In the genomic region with DNA sequence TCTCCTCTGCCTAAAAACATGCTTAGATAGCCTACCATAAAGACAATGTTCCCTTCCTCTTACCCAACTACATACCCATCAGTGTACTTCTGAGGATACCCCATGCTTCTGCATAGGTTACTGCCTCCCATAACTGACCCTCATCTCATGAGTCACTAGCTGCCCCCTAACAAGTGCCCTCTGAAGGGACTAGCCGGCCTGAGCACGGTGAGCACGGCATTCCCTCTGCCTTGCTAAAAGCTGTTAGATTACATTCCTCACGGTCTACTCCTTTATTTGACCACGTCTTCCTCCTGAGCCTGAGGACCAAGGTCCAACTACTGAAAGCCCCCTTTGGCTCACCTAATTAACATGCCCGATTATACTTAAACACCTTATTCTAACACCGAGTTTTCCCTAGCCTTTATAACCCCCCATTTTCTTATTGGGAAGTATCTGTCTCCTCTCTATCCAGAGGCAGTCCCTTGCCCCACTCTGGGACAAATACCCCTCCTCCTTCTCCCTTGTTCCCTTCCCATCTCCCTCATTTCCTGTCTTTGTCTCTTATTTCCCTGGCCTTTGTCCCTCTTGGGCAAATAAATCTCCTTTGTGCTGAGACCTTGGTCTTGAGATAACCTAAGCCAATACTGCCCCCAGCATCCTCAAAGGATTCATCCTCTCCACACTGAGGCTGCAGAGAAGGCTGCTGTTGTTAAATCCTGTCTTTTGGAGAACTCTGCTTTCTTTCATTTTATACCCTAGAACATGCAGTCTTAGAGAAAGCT, we compare ENCODE assay signal across 18 mouse cellular contexts.
"Had no signal": no experiment of that assay in that cellular context is flagged by ENCODE, and none has a peak within 500 bp of the region (broad histone marks: within the 10 kb centered on the region; RNA-seq: fewer than 3 reads in every experiment).

No protein-coding gene starts in this region.

- DNase-seq: kidney, adult 11 months; kidney, adult 9 months; kidney, postnatal 36 days; layer of hippocampus, adult 9-11 months; layer of hippocampus, postnatal 36 days; liver; liver, embryonic 13.5 days; liver, postnatal 0 days; spleen, adult 18-20 months; thymus, adult 18-20 months; thymus, postnatal 14 days had no signal

- H3K27me3 ChIP-seq: limb, embryonic 12.5 days; liver, embryonic 13.5 days; megakaryocyte, embryonic 14.5 days; midbrain, embryonic 15.5 days; neural tube, embryonic 12.5 days had no signal

- H3K9me3 ChIP-seq: limb, embryonic 12.5 days; liver, embryonic 13.5 days; megakaryocyte, embryonic 14.5 days; midbrain, embryonic 15.5 days; neural tube, embryonic 12.5 days had no signal

- H3K4me2 ChIP-seq: limb, embryonic 12.5 days; liver, embryonic 13.5 days; midbrain, embryonic 11.5 days; midbrain, embryonic 15.5 days; neural tube, embryonic 12.5 days had no signal

- H3K27ac ChIP-seq: kidney, postnatal 0 days; limb, embryonic 12.5 days; liver, embryonic 13.5 days; macrophage; midbrain, embryonic 15.5 days; neural tube, embryonic 12.5 days had no signal

- ATAC-seq: liver, postnatal 0 days; midbrain, embryonic 15.5 days had no signal

- H3K9ac ChIP-seq: limb, embryonic 12.5 days; liver, embryonic 13.5 days; liver, postnatal 0 days; midbrain, embryonic 15.5 days; neural tube, embryonic 12.5 days had no signal

- H3K36me3 ChIP-seq: liver, embryonic 13.5 days; midbrain, embryonic 15.5 days had no signal

- H3K4me3 ChIP-seq: limb, embryonic 12.5 days; liver, embryonic 13.5 days; megakaryocyte, embryonic 14.5 days; midbrain, embryonic 15.5 days; neural tube, embryonic 12.5 days had no signal

- H3K4me1 ChIP-seq: limb, embryonic 12.5 days; midbrain, embryonic 15.5 days; neural tube, embryonic 12.5 days had no signal
